Comparison of ENCODE assay signal across 9 mouse cellular contexts in the genomic region with DNA sequence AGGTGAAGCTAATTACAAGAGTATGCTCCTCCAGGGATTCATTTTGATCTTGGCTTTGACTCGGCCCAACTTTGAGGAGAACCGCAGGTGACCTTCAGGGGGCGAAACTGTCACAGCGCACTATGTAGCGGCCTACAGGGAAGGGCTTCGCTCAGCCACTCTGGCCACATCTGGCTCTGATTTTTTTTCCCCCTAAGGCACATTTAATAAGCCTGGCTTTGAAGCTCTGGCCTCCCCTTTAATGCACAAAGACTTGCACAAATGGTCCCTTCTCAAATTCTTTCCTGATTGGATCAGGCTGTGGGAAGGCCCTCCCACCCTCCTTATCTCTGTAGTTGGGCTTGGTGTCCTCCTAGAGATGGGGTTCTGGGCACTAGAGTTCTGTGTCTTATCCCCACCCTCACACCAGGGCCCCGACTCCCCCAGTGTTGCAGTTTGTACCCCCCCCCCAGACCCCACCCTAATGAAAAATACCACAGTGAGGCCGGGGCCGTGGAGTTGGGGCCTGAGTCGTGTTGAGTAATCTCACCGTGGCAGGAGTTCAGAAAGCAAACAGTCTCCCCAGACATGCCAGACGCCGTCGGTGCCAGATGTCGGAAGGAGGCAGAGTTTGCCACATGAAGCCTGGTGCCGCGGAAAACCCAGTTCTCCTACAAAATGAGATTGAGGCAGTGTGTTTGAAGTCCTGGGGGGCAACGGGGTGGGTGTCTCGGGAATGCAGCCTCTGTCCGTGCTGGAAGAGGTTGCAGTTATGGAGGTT. TPM values are rescaled to one million over a fixed set of nuclear protein-coding genes. Genes with fewer than 3 reads are reported as not detected.
DNase-seq lines count a peak whose midpoint lies in the region; ATAC-seq and TF ChIP-seq lines count a peak whose summit lies in the region.
"Had no signal": no experiment of that assay in that cellular context is flagged by ENCODE, and none has a peak within 500 bp of the region (broad histone marks: within the 10 kb centered on the region; RNA-seq: fewer than 3 reads in every experiment).

No protein-coding gene starts in this region.

- H3K4me2 ChIP-seq in limb, embryonic 14.5 days (replicated peaks; ENCODE audit: low read depth, low read length, severe bottlenecking), result peak overlapping the region; percentile 25; the same call in 1 of the 2 replicates
- H3K4me2 ChIP-seq in liver, embryonic 11.5 days, result no peak overlapping the region

- 26% methylated on average over 20 of the region's 20 CpGs for whole genome bisulfite sequencing in limb, embryonic 14.5 days
- 70% methylated on average over 20 of the region's 20 CpGs for WGBS in liver, embryonic 11.5 days

- peaks cover 88% of the 10 kb centered on the region for H3K36me3 ChIP-seq in limb, embryonic 14.5 days (ENCODE audit: control insufficient read depth, insufficient read depth, low read length)
- peaks cover 3% of the 10 kb centered on the region; the same call in 1 of the 2 replicates for H3K36me3 ChIP-seq in liver, embryonic 11.5 days (ENCODE audit: control insufficient read depth, insufficient read depth, low read length)

- TF ChIP-seq CTCF in gastrocnemius, adult 2 months (IDR thresholded peaks at IDR 0.05), result no peak
- no peak for TF ChIP-seq CTCF in embryonic fibroblast, embryonic 13.5 days (IDR thresholded peaks at IDR 0.05; ENCODE audit: borderline replicate concordance, insufficient read depth, low read length)

- peak; percentile 77 for ATAC-seq in limb, embryonic 14.5 days (ENCODE audit: low FRiP score, low read depth)
- ATAC-seq in activated CD4-positive, CD25-positive, alpha-beta regulatory T cell, adult 4 months, result no peak
- ATAC-seq in liver, embryonic 11.5 days (replicated peaks; ENCODE audit: low FRiP score), result no peak

- H3K27me3 ChIP-seq in limb, embryonic 14.5 days (ENCODE audit: control insufficient read depth, insufficient read depth, low read length), result no peaks in the 10 kb centered on the region
- no peaks in the 10 kb centered on the region for H3K27me3 ChIP-seq in liver, embryonic 11.5 days (replicated peaks; ENCODE audit: control insufficient read depth, insufficient read depth, low read length)

- H3K27ac ChIP-seq in gastrocnemius, adult 2 months, result no peak overlapping the region
- H3K27ac ChIP-seq in embryonic fibroblast, embryonic 13.5 days (ENCODE audit: insufficient read depth, low read length), result 0 out of 2 replicates have a peak overlapping the region, but pooled peaks have one; percentile 0
- peak overlapping the region; percentile 80 for H3K27ac ChIP-seq in limb, embryonic 14.5 days (replicated peaks; ENCODE audit: low read depth, low read length)
- no peak overlapping the region for H3K27ac ChIP-seq in liver, embryonic 11.5 days (ENCODE audit: low read depth, low read length)

- H3K4me3 ChIP-seq in gastrocnemius, adult 2 months, result no peak overlapping the region
- H3K4me3 ChIP-seq in embryonic fibroblast, embryonic 13.5 days (ENCODE audit: insufficient read depth, low read length), result no peak overlapping the region
- H3K4me3 ChIP-seq in limb, embryonic 14.5 days (replicated peaks; ENCODE audit: low read length), result no peak overlapping the region
- H3K4me3 ChIP-seq in liver, embryonic 11.5 days (ENCODE audit: low read depth, low read length), result no peak overlapping the region

- H3K9me3 ChIP-seq in limb, embryonic 14.5 days (ENCODE audit: control insufficient read depth, low read length), result no peaks in the 10 kb centered on the region
- H3K9me3 ChIP-seq in liver, embryonic 11.5 days (ENCODE audit: control insufficient read depth, low read length), result no peaks in the 10 kb centered on the region

- peaks cover 2% of the 10 kb centered on the region; the same call in 1 of the 2 replicates for H3K4me1 ChIP-seq in embryonic fibroblast, embryonic 13.5 days (ENCODE audit: control insufficient read depth, insufficient read depth, low read length)
- peaks cover 24% of the 10 kb centered on the region for H3K4me1 ChIP-seq in limb, embryonic 14.5 days (ENCODE audit: control insufficient read depth, insufficient read depth, low read length)
- H3K4me1 ChIP-seq in liver, embryonic 11.5 days (replicated peaks; ENCODE audit: control insufficient read depth, insufficient read depth, low read length), result no peaks in the 10 kb centered on the region

- no peak for TF ChIP-seq POLR2A in embryonic fibroblast, embryonic 13.5 days (IDR thresholded peaks at IDR 0.05; ENCODE audit: low read depth, low read length)
- no peak for TF ChIP-seq POLR2A in limb, embryonic 14.5 days (IDR thresholded peaks at IDR 0.05; ENCODE audit: borderline replicate concordance, extremely low read depth, insufficient read depth, insufficient read length)

- intact Hi-C loops in gastrocnemius, adult 2 months (cut with DNase I), result no loop called here

- no peak overlapping the region for H3K9ac ChIP-seq in limb, embryonic 14.5 days (ENCODE audit: low read depth, low read length, severe bottlenecking)
- H3K9ac ChIP-seq in liver, embryonic 11.5 days (ENCODE audit: low read depth, low read length), result no peak overlapping the region

- peak; percentile 57 for DNase-seq in gastrocnemius, adult 2 months
- DNase-seq in gastrocnemius, postnatal 4 days (ENCODE audit: low spot score in 2 of 2), result no peak
- DNase-seq in Muller cell, postnatal 12 days (ENCODE audit: inconsistent ontology term), result peak; percentile 34
- peak; percentile 85 for DNase-seq in limb, embryonic 14.5 days (ENCODE audit: low spot score)
- DNase-seq in kidney, adult 11 months, result no peak
- DNase-seq in liver, embryonic 11.5 days (ENCODE audit: low spot score), result no peak
- DNase-seq: kidney, postnatal 10 days had no signal

RNA-seq across cellular contexts. Expression of gene Axin2, which starts 27.5 kb away (rescaled TPM):
- total RNA-seq in gastrocnemius, adult 2 months (2021), result 1 to 10 TPM; 8.5 to 9.3 TPM
- total RNA-seq in gastrocnemius, postnatal 4 days (2021), result 10 to 100 TPM; 24.5 to 26.8 TPM
- polyA plus RNA-seq in embryonic fibroblast, embryonic 13.5 days (2011; ENCODE audit: insufficient read length, low read depth, missing spikeins), result 3.1 and 7.7 TPM in 2 replicates
- polyA plus RNA-seq in limb, embryonic 14.5 days (2012; rRNA removed), result 50.9 and 58.2 TPM in 2 replicates
- polyA plus RNA-seq in limb, embryonic 14.5 days (2014; fragmentation: Nextera tagmentation; extraction: Ambion mirVana), result 22.6 and 22.7 TPM in 2 replicates
- polyA plus RNA-seq in activated CD4-positive, CD25-positive, alpha-beta regulatory T cell, adult 4 months (2017; shearing (Covaris generic)), result 10 to 100 TPM in 1 of 2 experiments, 1 to 10 TPM in 1; 7.7 to 12.7 TPM
- polyA plus RNA-seq in liver, embryonic 11.5 days (2014; fragmentation: Nextera tagmentation; extraction: Ambion mirVana), result 1.7 and 2.3 TPM in 2 replicates

Comparison
In these comparisons a context has a peak if more than half of its experiments do, and no peak if none do; other contexts are left out.
1. DNase-seq: peak in gastrocnemius, adult 2 months (single experiment), Muller cell, postnatal 12 days (single experiment) and limb, embryonic 14.5 days (single experiment); none in gastrocnemius, postnatal 4 days (0 of 2), kidney, adult 11 months (single experiment) and liver, embryonic 11.5 days (single experiment).
2. H3K27ac ChIP-seq: peak in embryonic fibroblast, embryonic 13.5 days (single experiment) and limb, embryonic 14.5 days (single experiment); none in gastrocnemius, adult 2 months (single experiment) and liver, embryonic 11.5 days (single experiment).